Mouse (Mus musculus): ENCODE results near the gene Ppara. TPM values are rescaled to one million over a fixed set of nuclear protein-coding genes. Genes with fewer than 3 reads are reported as not detected.

Gene Ppara
- polyA plus RNA-seq, 1 experiment from 2014 or later, result 0.74 TPM

DNA sequence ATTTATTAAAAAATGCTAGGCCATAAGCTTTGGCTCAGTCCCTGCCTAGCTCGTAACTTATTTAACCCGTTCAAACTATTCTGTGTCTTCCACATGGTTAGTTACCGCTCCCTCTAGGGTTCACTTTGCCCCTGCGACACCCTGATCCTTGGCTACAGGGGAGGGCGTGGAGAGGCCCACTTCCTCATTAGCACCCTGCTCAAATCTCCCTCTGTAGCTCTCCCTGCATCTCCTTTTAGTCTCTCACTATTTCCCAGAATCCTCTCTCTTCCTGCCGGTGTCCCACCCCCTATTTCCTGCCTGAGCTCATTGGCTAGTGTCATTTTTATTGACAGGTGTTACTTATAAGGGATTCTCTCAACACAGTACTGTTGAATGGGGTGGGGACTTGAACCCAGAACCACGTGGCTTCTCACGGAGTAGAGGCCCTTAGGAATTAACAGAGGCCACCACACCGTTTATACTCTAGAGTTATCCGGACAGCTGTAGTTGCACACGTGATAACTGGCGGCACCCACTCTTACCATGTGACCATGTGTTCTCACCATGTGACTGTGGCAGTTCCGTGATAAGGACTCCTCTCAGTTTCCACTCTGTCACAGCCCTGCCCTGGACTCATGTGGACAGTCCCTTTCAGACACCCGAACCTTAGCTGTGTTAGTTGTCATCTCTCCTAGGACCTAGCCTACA, 36.3 kb upstream of the Ppara start:
- no peak overlapping the region for H3K4me3 ChIP-seq (replicated peaks)
- H3K27me3 ChIP-seq, result peaks cover 11% of the 10 kb centered on the region; the same call in 1 of the 2 replicates
- H3K27ac ChIP-seq, result no peak overlapping the region
- no peaks in the 10 kb centered on the region for H3K9me3 ChIP-seq
- H3K9ac ChIP-seq, result no peak overlapping the region
- peaks cover 81% of the 10 kb centered on the region for H3K36me3 ChIP-seq (replicated peaks)
- WGBS, result 89% methylated on average over 14 of the region's 14 CpGs
- no peak for ATAC-seq (ENCODE audit: low FRiP score)
- H3K4me2 ChIP-seq, result no peak overlapping the region
- H3K4me1 ChIP-seq, result 0 out of 2 replicates have a peak, but pooled peaks cover 3% of the 10 kb centered on the region

DNA sequence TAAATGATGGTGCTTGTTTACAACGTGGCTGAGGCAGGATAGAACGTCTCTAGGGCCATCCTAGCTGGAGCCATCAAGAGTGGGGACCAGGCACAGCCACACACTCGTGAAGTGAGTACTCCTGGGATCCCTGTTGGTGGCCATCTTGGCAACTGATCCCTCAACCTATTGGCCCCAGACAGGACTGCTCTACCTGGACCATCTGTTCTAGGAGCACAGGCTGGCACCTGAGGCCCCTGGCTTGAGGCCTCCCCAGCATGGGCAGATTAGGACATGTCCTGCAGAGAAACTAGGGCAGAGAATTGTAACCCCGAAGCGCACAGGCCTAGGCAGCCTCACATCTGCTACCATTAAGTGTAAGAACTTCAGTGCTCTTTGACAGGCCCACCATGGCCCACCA, 35.3 kb upstream of the Ppara start:
- Histone ChIP-seq H3K9ac (no peak overlapping the region), H3K27me3 (peaks cover 11% of the 10 kb centered on the region; the same call in 1 of the 2 replicates), H3K9me3 (no peaks in the 10 kb centered on the region), H3K36me3 (replicated peaks) (peaks cover 76% of the 10 kb centered on the region), H3K4me1 (0 out of 2 replicates have a peak, but pooled peaks cover 3% of the 10 kb centered on the region), H3K4me3 (replicated peaks) (no peak overlapping the region), H3K4me2 (no peak overlapping the region), H3K27ac (no peak overlapping the region)
- WGBS, result 93% methylated on average over 5 of the region's 5 CpGs
- no peak for ATAC-seq (ENCODE audit: low FRiP score)

GRCm38 (mm10) chr15:85699862-85700501, 34.8 kb upstream of the Ppara start:
- Histone ChIP-seq H3K4me1 (0 out of 2 replicates have a peak, but pooled peaks cover 3% of the 10 kb centered on the region), H3K9ac (no peak overlapping the region), H3K36me3 (replicated peaks) (peaks cover 76% of the 10 kb centered on the region), H3K4me2 (no peak overlapping the region), H3K27ac (no peak overlapping the region), H3K4me3 (replicated peaks) (no peak overlapping the region), H3K9me3 (no peaks in the 10 kb centered on the region), H3K27me3 (peaks cover 9% of the 10 kb centered on the region; the same call in 1 of the 2 replicates)
- no peak for ATAC-seq (ENCODE audit: low FRiP score)
- WGBS, result 97% methylated on average over 13 of the region's 13 CpGs

DNA sequence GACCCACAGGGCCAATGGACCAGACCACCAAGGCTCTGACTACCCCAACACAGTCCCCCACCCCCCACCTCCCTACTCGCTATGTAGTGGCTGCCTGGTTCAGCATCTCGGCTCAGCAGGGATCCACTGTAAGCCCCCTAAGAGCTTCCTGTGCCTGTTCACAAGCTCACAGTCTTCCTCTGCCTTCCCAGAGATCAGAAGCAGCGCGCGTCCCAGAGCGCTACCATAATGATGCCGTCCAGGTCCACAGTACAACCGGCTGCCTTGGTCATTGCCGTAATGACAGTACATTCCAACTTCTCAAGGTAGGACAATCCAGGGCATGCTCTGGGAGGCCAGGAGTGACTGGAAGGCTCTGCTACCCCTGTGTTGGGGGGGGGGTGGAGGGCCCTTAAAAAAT, 34.1 kb upstream of the Ppara start:
- Histone ChIP-seq H3K9ac (no peak overlapping the region), H3K27ac (no peak overlapping the region), H3K4me1 (0 out of 2 replicates have a peak, but pooled peaks cover 3% of the 10 kb centered on the region), H3K36me3 (replicated peaks) (peaks cover 72% of the 10 kb centered on the region), H3K9me3 (no peaks in the 10 kb centered on the region), H3K4me3 (replicated peaks) (no peak overlapping the region), H3K4me2 (no peak overlapping the region), H3K27me3 (peaks cover 2% of the 10 kb centered on the region; the same call in 1 of the 2 replicates)
- WGBS, result 87% methylated on average over 9 of the region's 9 CpGs
- no peak for ATAC-seq (ENCODE audit: low FRiP score)

- no peak overlapping the region for H3K4me2 ChIP-seq
- no peak overlapping the region for H3K9ac ChIP-seq
- H3K9me3 ChIP-seq, result no peaks in the 10 kb centered on the region
- 89% methylated on average over 10 of the region's 10 CpGs for WGBS
- H3K4me3 ChIP-seq (replicated peaks), result no peak overlapping the region
- no peak overlapping the region for H3K27ac ChIP-seq
- H3K27me3 ChIP-seq, result no peaks in the 10 kb centered on the region
- 0 out of 2 replicates have a peak, but pooled peaks cover 3% of the 10 kb centered on the region for H3K4me1 ChIP-seq
- no peak for ATAC-seq (ENCODE audit: low FRiP score)
- H3K36me3 ChIP-seq (replicated peaks), result peaks cover 66% of the 10 kb centered on the region
Measured at GRCm38 (mm10) chr15:85701128-85701930, 33.5 kb upstream of the Ppara start.

DNA sequence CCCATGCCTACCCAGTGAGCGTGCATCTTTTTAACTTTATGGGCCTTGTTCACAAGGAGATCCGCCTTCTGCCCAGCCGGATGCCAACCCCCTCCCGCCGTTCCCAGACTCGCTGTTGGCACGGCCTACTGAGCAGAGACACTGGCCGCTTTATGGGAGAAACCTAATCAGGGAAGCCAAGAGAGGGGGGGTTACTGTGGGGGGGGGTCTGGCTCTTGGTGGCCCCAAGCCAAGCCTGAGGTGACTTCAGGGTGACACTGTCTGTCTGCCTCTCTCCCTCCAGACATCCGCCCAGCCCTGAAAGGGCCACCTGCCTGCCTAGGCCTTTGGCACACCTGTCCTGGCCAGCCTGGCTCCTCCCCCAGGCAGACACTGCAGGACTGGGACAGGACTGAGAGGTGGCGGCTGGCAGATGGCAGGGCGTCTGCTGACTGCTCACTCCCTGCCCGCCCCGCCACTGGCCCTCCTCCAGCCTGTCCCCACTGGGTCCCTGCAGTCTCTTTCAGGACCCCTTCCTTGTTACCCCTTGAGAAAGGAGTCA, 32.3 kb upstream of the Ppara start:
- H3K4me2 ChIP-seq, result no peak overlapping the region
- peaks cover 67% of the 10 kb centered on the region for H3K36me3 ChIP-seq (replicated peaks)
- ATAC-seq (ENCODE audit: low FRiP score), result 0 out of 2 replicates have a peak, but pooled peaks have one; percentile 20
- no peak overlapping the region for H3K4me3 ChIP-seq (replicated peaks)
- no peaks in the 10 kb centered on the region for H3K9me3 ChIP-seq
- no peaks in the 10 kb centered on the region for H3K27me3 ChIP-seq
- 0 out of 2 replicates have a peak, but pooled peaks cover 3% of the 10 kb centered on the region for H3K4me1 ChIP-seq
- 86% methylated on average over 13 of the region's 13 CpGs for WGBS
- no peak overlapping the region for H3K27ac ChIP-seq
- no peak overlapping the region for H3K9ac ChIP-seq

- Histone ChIP-seq H3K4me3 (replicated peaks) (no peak overlapping the region), H3K36me3 (replicated peaks) (peaks cover 63% of the 10 kb centered on the region), H3K27me3 (no peaks in the 10 kb centered on the region), H3K9ac (no peak overlapping the region), H3K4me1 (0 out of 2 replicates have a peak, but pooled peaks cover 3% of the 10 kb centered on the region), H3K27ac (no peak overlapping the region), H3K9me3 (no peaks in the 10 kb centered on the region), H3K4me2 (no peak overlapping the region)
- ATAC-seq (ENCODE audit: low FRiP score), result no peak
- 79% methylated on average over 11 of the region's 11 CpGs for WGBS
Measured at GRCm38 (mm10) chr15:85703194-85703641, 31.6 kb upstream of the Ppara start.

DNA sequence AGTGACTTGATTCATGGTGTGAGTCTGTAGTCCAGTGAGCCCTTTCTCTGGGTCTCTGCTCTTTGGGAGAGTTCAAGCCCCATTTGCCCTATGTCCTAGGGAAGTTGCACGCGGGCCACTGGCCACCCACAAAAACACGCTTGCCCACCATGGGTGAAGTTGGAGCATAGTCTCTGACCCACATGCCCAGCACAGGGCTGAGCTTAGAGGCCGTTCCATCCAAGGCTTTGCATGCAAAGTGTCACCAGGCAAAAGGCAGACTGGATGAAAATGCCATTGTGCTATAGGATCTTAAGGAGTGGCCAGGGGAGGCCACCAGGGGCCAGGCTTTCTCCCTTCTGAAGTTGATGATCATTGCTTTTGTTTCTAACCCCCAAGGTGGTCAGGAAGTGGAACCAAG, 30.9 kb upstream of the Ppara start:
- no peak overlapping the region for H3K4me2 ChIP-seq
- 87% methylated on average over 4 of the region's 4 CpGs for WGBS
- H3K4me1 ChIP-seq, result 0 out of 2 replicates have a peak, but pooled peaks cover 3% of the 10 kb centered on the region
- H3K27me3 ChIP-seq, result no peaks in the 10 kb centered on the region
- no peak for ATAC-seq (ENCODE audit: low FRiP score)
- H3K9me3 ChIP-seq, result no peaks in the 10 kb centered on the region
- H3K36me3 ChIP-seq (replicated peaks), result peaks cover 57% of the 10 kb centered on the region
- H3K4me3 ChIP-seq (replicated peaks), result no peak overlapping the region
- H3K9ac ChIP-seq, result no peak overlapping the region
- no peak overlapping the region for H3K27ac ChIP-seq

DNA sequence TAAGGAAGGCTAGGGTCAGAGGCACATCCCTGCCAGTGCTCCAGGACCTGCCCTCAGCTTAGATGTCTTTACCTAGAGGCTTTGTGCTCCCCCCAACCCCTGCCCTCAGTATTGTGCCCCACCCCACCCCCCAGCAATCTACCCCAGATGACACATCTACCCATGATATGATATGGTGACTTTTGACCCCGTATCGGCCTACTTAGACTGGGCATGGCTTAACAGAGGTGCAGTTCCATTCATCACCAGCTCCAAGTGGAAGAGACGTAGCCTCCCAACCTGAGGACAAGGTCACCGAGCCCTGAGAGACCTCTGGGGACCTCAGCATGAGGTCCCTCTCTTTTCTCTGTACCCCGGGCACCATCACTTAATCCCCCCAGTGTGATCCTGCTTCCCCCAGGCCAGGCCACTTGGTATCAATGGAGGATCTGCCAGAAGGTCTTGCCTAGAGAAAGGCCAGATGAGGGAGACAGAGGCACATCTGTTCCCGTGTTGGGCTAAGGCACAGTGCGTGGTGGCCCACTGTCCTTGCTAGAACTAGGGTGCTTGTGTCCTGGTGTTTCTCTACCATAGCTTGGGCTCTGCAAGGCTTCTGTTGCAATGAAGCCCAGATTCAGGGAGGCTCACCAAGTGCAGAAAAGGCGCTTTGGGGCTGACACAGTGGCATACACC, 30.3 kb upstream of the Ppara start:
- Histone ChIP-seq H3K27ac (no peak overlapping the region), H3K36me3 (replicated peaks) (peaks cover 55% of the 10 kb centered on the region)

DNA sequence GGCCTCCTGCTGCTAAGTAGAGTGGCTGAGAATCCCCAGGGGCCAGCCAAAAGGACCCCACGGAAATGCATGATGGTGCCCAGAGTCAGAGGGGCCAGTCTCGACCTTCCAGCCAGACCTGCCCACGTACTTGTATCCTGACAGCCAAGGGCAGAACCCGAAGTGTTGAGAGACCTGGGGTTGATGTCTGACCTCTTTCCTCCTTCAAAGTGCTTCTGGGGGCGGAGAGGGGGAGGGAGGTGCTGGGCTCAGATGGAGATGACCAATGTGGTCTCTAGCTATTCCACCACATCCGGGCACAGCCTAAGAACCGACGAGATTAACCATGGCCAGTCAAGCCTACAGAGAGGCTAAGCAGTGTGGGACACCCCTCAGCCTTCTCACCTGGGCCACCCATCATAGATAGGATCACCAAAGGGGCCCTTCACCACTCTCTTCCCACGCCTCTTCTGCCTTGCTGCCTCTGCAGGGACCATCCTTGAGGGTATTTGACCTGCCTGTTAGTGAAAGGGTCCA, 29.7 kb upstream of the Ppara start:
- Histone ChIP-seq H3K4me1 (peaks cover 3% of the 10 kb centered on the region; the same call in 1 of the 2 replicates), H3K9me3 (no peaks in the 10 kb centered on the region), H3K27me3 (peaks cover 3% of the 10 kb centered on the region; the same call in 1 of the 2 replicates), H3K4me2 (no peak overlapping the region), H3K4me3 (replicated peaks) (no peak overlapping the region), H3K36me3 (replicated peaks) (peaks cover 50% of the 10 kb centered on the region), H3K27ac (no peak overlapping the region), H3K9ac (no peak overlapping the region)
- WGBS, result 89% methylated on average over 9 of the region's 9 CpGs
- no peak for ATAC-seq (ENCODE audit: low FRiP score)

More for the DNA sequence above, 30.3 kb upstream of the Ppara start:
- ATAC-seq (ENCODE audit: low FRiP score), result no peak
- peaks cover 1% of the 10 kb centered on the region; the same call in 1 of the 2 replicates for H3K27me3 ChIP-seq
- 82% methylated on average over 8 of the region's 8 CpGs for WGBS
- peaks cover 3% of the 10 kb centered on the region; the same call in 1 of the 2 replicates for H3K4me1 ChIP-seq
- no peaks in the 10 kb centered on the region for H3K9me3 ChIP-seq
- no peak overlapping the region for H3K9ac ChIP-seq
- H3K4me3 ChIP-seq (replicated peaks), result no peak overlapping the region
- no peak overlapping the region for H3K4me2 ChIP-seq

- Histone ChIP-seq H3K27me3 (peaks cover 7% of the 10 kb centered on the region), H3K4me2 (no peak overlapping the region), H3K9me3 (no peaks in the 10 kb centered on the region), H3K36me3 (replicated peaks) (peaks cover 44% of the 10 kb centered on the region), H3K9ac (no peak overlapping the region), H3K27ac (no peak overlapping the region), H3K4me3 (replicated peaks) (no peak overlapping the region), H3K4me1 (peaks cover 3% of the 10 kb centered on the region; the same call in 1 of the 2 replicates)
- WGBS, result 81% methylated on average over 13 of the region's 13 CpGs
- no peak for ATAC-seq (ENCODE audit: low FRiP score)
Measured at GRCm38 (mm10) chr15:85705566-85706332, 29.0 kb upstream of the Ppara start.

Data from forebrain, embryonic 12.5 days (tissue).